Comparison of ENCODE assay signal across 14 mouse cellular contexts in the genomic region with DNA sequence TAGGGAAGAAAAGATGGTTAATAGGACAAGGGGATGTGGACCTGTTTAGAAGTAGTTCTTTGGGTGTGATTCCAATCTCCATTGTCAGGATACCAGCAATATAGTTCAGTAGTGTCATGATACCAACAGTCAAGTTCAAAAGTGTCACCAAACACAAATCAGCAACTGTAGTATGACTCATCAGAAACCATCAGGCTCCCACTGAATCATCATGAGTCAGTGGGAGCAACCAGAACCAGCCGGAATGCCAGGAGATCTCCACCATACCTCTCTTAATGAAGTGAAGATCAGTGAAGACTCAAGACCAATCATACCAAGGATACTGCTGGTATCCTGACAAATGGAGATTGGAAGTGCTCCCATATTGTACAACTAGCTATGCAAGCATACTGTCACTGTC.
DNase-seq lines count a peak whose midpoint lies in the region.
"Had no signal": no experiment of that assay in that cellular context is flagged by ENCODE, and none has a peak within 500 bp of the region (broad histone marks: within the 10 kb centered on the region; RNA-seq: fewer than 3 reads in every experiment).

No protein-coding gene starts in this region.

- DNase-seq in adrenal gland, adult 8-10 months = peak; percentile 1
- no peak for DNase-seq in adrenal gland, postnatal 25 days
- DNase-seq in 416B (ENCODE audit: low read depth) (peak; percentile 8), liver (no peak)
- peak; percentile 3 for DNase-seq in adrenal gland, postnatal 36 days
- no peak for DNase-seq in cerebellum, adult 11-12 months
- DNase-seq: cerebellum, adult 18-20 months; cerebellum, adult 9-11 months; cerebellum, postnatal 36 days; gastrocnemius, adult 2 months; gastrocnemius, postnatal 25 days; heart, adult 11 months; heart, postnatal 4 days; kidney, adult 8-10 months had no signal

Comparison
In these comparisons a context has a peak if more than half of its experiments do, and no peak if none do; other contexts are left out.
1. DNase-seq: peak in adrenal gland, adult 8-10 months (single experiment), 416B (single experiment) and adrenal gland, postnatal 36 days (2 of 2); none in adrenal gland, postnatal 25 days (single experiment), cerebellum, adult 11-12 months (single experiment) and liver (single experiment).